ENCODE assay signal across 8 mouse cellular contexts in the genomic region with DNA sequence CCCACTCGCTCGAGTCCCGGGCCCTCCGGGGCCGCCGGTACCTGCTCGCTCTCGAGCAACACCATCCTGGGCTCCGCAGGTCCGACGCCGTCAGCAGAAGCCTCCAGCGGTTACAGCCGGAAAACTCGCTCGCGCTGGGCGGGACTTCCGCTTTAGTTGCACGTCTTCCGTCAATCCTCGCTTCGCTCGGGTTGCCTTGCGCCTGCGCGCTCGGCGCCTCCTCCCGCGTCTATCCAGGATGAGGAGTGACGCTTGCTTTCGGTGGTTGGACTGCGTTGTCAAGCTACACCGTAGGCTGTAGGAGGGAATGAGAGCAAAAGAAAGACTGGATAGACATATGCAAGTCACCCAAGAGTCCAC. TPM values are rescaled to one million over a fixed set of nuclear protein-coding genes. Genes with fewer than 3 reads are reported as not detected.
DNase-seq lines count a peak whose midpoint lies in the region; ATAC-seq and TF ChIP-seq lines count a peak whose summit lies in the region.

A gene (minus strand): TSS at position 162 of the 360 bp plus-strand sequence.

- H3K9ac ChIP-seq in hindbrain, embryonic 13.5 days = peak within 1 kb of the TSS; percentile 93

- peak within 1 kb of the TSS; percentile 83 for H3K4me2 ChIP-seq in hindbrain, embryonic 13.5 days

- peak within 1 kb of the TSS; percentile 86 for H3K4me3 ChIP-seq in hindbrain, embryonic 13.5 days

- ATAC-seq in Patski = peak; percentile 90
- ATAC-seq in hindbrain, embryonic 13.5 days (ENCODE audit: low FRiP score) = peak; percentile 95

- DNase-seq in Patski (ENCODE audit: low read depth, low spot score) = peak; percentile 64
- peak; percentile 94 to 95 for DNase-seq in cerebellum, postnatal 14 days
- peak; percentile 83 to 84 for DNase-seq in frontal cortex, postnatal 14 days (ENCODE audit: low spot score in 2 of 2)
- DNase-seq in layer of hippocampus, postnatal 25 days (ENCODE audit: extremely low spot score in 1 of 2, low spot score in 1 of 2) = peak; percentile 79 to 81
- peak; percentile 94 for DNase-seq in lung, postnatal 25 days (ENCODE audit: low spot score)
- peak; percentile 94 for DNase-seq in retina, embryonic 14.5 days (ENCODE audit: low spot score)
- DNase-seq in thymus, postnatal 4 days = peak; percentile 96

- under 1% methylated on average over 35 of the region's 35 CpGs for WGBS in hindbrain, embryonic 13.5 days

- in situ Hi-C loops in Patski (cut with MboI; ENCODE audit: low pct_unique_long_range_greater_than_20kb) = loop anchor here (25.0 kb wide), 2 partner anchors 258 to 408 kb away; a partner anchor contains a TSS

- H3K27ac ChIP-seq in hindbrain, embryonic 13.5 days = peak within 1 kb of the TSS; percentile 87

- CTCF ChIA-PET in Patski (lab: Charles Lee) = interaction anchor here (0.9 to 1.2 kb wide), 2 partner anchors 9 to 129 kb away, joined by 3 to 4 read pairs; no protein-coding TSS in a partner anchor

- POLR2A ChIA-PET in Patski (lab: Charles Lee) = interaction anchor here (0.7 kb wide), 1 partner anchor 404 kb away, joined by 3 read pairs; no protein-coding TSS in a partner anchor

- no peaks in the 10 kb centered on the region for H3K9me3 ChIP-seq in hindbrain, embryonic 13.5 days

- no peak for TF ChIP-seq CTCF in Patski (IDR thresholded peaks at IDR 0.05)

- H3K4me1 ChIP-seq in hindbrain, embryonic 13.5 days (replicated peaks) = peaks cover 25% of the 10 kb centered on the region

- peaks cover 27% of the 10 kb centered on the region for H3K36me3 ChIP-seq in hindbrain, embryonic 13.5 days

- H3K27me3 ChIP-seq in Patski = no peaks in the 10 kb centered on the region
- H3K27me3 ChIP-seq in hindbrain, embryonic 13.5 days = no peaks in the 10 kb centered on the region

RNA-seq across cellular contexts. Expression of the gene that starts here (rescaled TPM):
- 254 TPM for polyA plus RNA-seq in Patski (2021)
- polyA plus RNA-seq in hindbrain, embryonic 13.5 days (2015; fragmentation: Nextera tagmentation; extraction: Ambion mirVana) = 362 and 376 TPM in 2 replicates
- total RNA-seq in layer of hippocampus, postnatal 25 days (2021) = 100 to 1,000 TPM; 163 to 201 TPM

Comparison
In these comparisons a context has a peak if more than half of its experiments do, and no peak if none do; other contexts are left out.
1. Peak in every context shown above with its lines: DNase-seq, ATAC-seq, H3K4me3 ChIP-seq and H3K27ac ChIP-seq.